Mouse (Mus musculus) frontal cortex, adult (tissue): ENCODE results near the gene Ngrn.
A peak's percentile ranks its signal among the peaks of the same experiment; 100 is the strongest.

Source experiments
- ATAC-seq: cut with Nextera tagmentation; 2 replicates; pipeline ENCODE4 v1.9.2; 2017; ENCODE audit warnings: mild to moderate bottlenecking, moderate library complexity, mixed read lengths; ENCODE audit not compliant: low TSS enrichment

Gene Ngrn

GRCm38 (mm10) chr7:80260625-80261371 is at the start of gene Ngrn:
Ngrn (plus strand) TSS chr7:80261215.
- peak; percentile 96 for ATAC-seq

GRCm38 (mm10) chr7:80213604-80214003 is 47.4 kb upstream of the Ngrn start:
- ATAC-seq: no peak

DNA sequence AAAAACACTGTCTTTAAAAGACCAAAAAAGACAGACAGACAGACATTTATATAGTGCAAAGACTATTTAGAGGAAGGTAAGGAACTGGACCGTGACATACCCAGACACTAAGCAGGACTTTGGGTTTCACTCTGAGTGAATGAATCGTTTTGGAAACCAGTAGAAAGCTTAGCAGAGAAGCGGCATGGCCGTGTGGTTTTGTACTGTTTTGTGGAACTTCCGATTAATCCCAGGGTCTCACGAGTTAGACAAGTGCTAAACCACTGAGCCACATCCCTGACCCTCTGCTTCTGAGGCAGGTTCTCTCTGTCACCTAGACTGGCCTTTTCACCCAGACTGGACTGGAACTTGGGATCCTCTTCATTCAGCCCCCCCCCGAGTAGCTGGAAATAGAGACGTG is 46.6 kb upstream of the Ngrn start:
- ATAC-seq: no peak

GRCm38 (mm10) chr7:80215398-80215797 is 45.6 kb upstream of the Ngrn start:
- peak; percentile 83 for ATAC-seq

DNA sequence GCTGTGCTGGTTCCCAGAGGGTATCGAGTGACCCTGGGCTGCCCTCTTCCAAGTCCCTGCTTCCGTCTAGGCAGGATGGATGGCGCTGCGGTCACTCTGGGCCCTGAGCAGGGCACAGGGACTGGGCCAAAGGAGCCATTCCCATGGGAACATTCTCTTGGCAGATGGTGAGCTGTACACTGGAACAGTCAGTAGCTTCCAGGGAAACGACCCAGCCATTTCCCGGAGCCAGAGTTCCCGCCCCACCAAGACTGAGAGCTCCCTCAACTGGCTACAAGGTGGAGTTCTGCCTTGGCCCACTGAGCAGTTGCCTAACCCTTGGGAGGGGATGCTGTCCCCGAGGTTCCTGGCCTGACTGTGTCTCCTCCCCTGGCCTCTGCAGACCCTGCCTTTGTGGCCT is 44.4 kb upstream of the Ngrn start:
- peak; percentile 48; the same call in 1 of the 2 replicates for ATAC-seq

GRCm38 (mm10) chr7:80218666-80219065 is 42.3 kb upstream of the Ngrn start:
- no peak for ATAC-seq

DNA sequence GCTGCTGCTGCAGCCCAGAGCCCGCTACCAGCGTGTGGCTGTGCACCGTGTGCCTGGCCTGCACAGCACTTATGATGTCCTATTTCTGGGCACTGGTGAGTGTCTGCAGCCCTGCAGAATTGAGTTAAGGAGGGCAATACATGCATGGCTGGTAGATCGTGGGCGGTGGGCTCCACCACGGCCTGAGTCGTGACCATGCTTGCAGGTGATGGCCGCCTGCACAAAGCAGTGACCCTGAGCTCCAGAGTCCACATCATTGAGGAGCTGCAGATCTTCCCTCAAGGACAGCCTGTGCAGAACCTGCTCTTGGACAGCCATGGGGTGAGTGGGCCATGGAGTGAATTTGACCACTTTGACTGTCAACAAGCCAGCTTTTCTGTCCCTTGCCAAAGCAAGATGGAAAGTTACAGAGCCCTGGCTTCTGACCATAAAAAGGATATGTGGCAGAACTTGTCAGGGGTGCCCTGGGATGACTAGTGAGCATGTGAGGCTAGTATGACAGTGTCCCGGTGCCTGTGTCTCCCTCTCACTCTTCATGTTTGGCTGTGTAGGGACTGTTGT is 40.7 kb upstream of the Ngrn start:
- ATAC-seq: no peak

GRCm38 (mm10) chr7:80221179-80221750 is 39.8 kb upstream of the Ngrn start:
- no peak for ATAC-seq

DNA sequence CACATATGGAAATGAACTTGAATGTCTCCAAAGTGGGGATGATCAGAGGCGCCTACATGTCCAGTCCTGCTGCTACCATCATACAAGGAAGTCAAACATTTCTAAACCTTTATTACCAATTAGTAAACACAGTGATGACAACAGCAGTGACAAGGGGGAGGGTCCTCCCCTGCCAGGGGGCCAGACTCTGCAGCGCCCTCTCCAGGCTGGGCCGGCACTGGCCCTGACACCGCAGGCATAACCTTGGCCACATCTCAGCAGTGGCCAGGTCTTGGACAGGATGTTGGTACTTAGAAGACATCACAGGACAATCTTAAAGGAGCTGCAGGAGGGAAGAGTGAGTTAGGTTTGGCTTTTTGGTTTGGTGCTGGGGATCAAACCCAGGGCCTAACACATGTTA is 34.0 kb upstream of the Ngrn start:
- no peak for ATAC-seq

DNA sequence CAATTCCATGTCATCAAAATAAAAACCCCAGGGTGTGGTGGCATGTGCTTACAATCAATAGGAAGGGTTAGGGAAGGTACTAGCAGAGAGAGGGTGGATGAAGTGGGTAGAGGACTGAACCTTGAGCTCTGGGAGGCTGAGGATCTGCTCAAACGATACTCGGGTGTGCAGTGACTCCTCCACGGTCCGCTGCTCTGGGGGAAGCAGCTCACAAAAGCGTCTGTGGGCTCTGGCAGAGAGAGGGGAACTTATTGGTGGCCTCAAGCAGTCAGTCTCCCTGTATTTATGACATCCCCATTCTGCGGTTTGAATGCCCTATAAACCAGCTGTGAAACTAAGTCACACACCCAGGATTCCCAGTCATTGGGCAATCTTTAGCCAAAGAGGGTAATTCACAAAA is 30.8 kb upstream of the Ngrn start:
- ATAC-seq: no peak

GRCm38 (mm10) chr7:80231971-80232488 is 29.0 kb upstream of the Ngrn start:
- ATAC-seq: peak; percentile 11; the same call in 1 of the 2 replicates

- peak; percentile 92 for ATAC-seq
Observed at GRCm38 (mm10) chr7:80232489-80233029, 28.5 kb upstream of the Ngrn start, which contains the start of the genes Cib1 and Gdpgp1. Cib1 (minus strand) TSS chr7:80232813. Gdpgp1 (plus strand) TSS chr7:80232865.

- no peak for ATAC-seq
Observed at GRCm38 (mm10) chr7:80233799-80234198, 27.2 kb upstream of the Ngrn start.

DNA sequence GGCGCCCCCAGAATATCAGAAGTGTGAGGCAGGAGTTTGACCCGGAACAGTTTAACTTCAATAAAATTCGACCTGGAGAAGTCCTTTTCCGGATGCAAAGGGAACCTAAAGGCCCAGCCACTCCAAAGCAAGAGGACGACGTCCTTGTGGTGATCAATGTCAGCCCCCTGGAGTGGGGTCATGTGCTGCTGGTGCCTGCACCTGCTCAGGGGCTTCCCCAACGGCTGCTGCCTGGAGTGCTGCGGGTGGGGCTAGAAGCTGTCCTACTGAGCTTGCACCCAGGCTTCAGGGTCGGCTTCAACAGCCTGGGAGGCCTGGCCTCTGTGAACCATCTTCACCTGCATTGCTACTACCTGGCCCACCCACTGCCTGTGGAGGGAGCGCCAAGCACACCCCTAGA is 22.5 kb upstream of the Ngrn start:
- ATAC-seq: no peak

- ATAC-seq: no peak
Observed at GRCm38 (mm10) chr7:80241661-80242060, 19.4 kb upstream of the Ngrn start.

DNA sequence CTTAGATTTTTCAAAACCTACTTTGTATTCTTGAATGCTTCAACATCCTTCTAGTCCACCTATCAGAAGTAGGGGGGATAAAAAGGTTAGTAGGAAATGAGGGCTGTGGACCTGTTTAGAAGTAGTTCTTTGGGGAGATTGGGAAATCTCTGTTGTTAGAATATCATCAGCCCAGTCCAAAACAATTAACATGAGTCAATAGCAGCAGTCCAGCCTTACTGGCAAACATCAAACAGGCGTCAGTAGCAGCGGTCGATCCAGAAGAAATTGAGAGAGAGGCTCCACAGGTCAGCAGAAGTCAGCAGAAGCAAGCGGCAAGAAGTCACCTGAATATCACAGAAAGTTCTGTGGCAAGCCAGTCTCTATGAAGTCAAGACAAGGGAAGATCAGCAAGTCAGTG is 16.2 kb upstream of the Ngrn start:
- ATAC-seq: no peak

DNA sequence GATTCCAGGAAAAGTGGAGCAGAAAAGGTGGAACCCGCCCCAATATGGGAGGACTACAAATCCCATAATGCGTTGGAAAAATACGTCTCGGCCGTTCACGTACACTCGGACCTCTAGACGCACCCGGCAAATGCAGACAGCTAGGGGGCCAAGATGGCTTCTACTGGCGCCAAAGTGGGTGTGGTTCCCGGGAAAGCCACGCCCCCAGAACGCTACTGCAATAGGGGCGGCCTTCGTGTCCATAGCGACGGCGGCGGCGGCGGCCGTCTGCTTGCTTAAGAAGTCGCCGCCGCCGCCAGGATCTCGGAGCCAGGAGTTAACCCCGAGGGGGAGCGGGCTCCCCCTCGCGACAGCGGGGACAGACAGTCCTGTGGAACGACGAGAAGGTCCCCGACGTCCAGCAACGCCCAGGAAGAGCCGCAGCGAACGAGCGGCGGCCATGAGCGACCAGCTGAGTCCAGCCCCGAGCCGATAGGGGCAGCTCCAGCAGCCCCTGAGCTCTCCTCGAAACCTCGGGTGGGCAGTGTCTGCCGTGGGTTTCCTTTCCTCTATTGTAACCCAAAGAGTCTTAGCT is 14.8 kb upstream of the Ngrn start, which contains the start of gene Ttll13:
Gene Ttll13, plus strand, starts transcription at position 229 of the 574 bp plus-strand sequence.
- peak; percentile 98 for ATAC-seq

DNA sequence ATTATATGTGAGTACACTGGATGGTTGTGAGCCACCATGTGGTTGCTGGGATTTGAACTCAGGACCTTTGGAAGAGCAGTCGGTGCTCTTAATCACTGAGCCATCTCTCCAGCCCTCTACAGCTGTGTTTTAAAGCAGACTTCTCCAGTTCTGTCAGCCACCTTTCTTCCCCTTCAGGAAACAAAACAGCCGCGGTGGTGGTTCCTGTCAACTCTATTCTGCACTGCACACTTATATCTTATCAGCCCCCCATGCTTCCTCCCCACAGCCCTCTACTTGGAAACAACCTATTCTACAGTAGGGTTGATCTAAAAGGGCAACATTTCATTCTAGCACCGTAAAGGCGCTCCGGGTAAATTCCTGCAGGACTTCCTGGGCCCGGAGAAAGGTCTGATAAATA is 14.2 kb upstream of the Ngrn start:
- ATAC-seq: no peak

DNA sequence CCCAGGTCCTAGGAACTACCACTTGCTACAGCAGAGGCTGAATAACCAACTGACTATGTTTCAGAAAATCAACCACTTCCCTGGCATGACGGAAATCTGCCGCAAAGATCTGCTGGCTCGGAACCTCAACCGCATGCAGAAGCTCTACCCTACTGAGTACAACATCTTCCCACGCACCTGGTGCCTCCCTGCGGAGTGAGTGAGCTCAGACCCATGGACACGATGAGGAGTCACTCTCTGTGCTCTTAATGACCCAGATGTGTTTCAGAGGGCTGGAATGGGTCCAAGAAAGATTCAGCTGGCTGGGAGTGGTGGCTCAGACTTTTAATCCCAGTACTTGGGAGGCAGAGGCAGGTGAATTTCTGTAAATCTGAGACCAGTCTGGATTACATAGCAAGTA is 8.6 kb upstream of the Ngrn start:
- no peak for ATAC-seq

- no peak for ATAC-seq
Observed at GRCm38 (mm10) chr7:80252886-80253285, 8.1 kb upstream of the Ngrn start.

DNA sequence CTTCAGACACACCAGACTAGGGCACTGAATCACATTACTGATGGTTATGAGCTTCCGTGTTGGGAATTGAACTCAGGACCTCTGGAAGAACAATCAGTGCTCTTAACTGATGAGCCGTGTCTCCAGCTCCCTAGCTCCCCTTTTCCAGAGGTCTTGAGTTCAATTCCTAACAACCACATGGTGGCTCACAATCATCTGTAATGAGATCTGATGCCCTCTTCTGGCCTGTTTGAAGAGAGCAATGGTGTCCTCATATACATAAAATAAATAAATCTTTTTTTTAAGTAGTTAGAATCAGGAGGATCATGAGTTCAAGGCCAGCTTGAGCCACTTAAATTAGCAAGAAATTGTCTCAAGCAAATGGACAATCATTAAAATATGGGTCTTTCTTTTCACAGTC is 5.0 kb upstream of the Ngrn start:
- no peak for ATAC-seq

DNA sequence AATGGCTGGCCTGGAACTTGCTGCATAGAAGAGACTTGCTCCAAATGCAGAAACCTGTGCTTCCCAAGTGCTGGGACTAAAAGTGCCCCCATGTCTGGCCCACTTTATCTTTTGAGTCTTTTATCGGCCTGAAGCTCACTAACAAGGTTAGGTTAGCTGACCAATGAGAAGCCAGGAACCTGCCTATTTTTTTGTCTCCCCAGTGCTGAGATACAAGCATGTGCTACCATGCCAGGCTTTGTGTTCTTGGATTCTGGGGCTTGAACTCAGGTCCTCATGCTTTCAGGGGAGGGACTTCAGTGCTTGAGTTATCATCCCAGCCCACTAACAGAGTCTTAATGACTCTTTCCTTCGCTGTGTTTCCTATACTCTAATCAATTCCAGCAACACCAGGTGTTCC is 3.3 kb upstream of the Ngrn start:
- no peak for ATAC-seq
